Mouse (Mus musculus): Measurements from ENCODE around the gene Gpx1. TPM values are rescaled to one million over a fixed set of nuclear protein-coding genes. Genes with fewer than 3 reads are reported as not detected.
A peak's percentile ranks its signal among the peaks of the same experiment; 100 is the strongest.

The Gpx1 gene
- polyA plus RNA-seq (2014; fragmentation: Nextera tagmentation; extraction: Ambion mirVana) = 463 and 504 TPM in 2 replicates

DNA sequence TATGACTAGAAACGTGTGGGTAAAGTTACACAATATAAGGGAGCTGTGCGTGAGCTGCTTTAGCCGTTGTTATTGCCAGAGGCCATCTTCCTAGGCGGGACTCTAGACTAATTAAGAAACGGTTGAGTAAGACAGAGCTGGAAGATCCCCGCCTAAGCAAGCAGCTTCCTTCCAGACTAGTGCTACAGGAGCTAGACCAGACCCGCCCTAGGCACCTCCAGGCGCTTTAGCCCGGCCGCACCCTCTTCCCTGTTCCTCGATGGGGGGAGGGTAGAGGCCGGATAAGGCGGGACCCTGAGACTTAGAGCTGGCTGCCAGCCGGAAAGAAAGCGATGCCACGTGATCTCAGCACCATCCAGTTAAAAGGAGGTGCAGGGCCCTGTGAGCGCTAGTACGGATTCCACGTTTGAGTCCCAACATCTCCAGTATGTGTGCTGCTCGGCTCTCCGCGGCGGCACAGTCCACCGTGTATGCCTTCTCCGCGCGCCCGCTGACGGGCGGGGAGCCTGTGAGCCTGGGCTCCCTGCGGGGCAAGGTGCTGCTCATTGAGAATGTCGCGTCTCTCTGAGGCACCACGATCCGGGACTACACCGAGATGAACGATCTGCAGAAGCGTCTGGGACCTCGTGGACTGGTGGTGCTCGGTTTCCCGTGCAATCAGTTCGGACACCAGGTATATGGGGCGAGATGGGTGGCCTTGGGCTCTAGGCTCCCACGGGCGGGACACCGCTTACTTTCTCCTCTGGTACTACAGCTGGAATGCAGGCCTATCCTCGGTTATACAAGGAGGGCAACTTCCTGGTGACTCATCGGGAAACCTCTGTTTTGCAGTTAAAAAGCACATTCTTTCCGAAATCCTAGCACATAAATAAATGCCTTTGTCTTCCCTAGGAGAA, at the start of gene Gpx1:
TSS of gene Gpx1 (plus strand) at position 18 of the 896 bp plus-strand sequence.
- ATAC-seq (ENCODE audit: low read depth) = peak; percentile 95
- under 1% methylated on average over 49 of the region's 49 CpGs for WGBS
- no peaks in the 10 kb centered on the region for H3K9me3 ChIP-seq (ENCODE audit: control insufficient read depth, low read length)
- H3K4me3 ChIP-seq (ENCODE audit: low read depth, low read length) = peak within 1 kb of the TSS; percentile 74
- H3K27me3 ChIP-seq (ENCODE audit: control insufficient read depth, insufficient read depth, low read length) = no peaks in the 10 kb centered on the region
- H3K9ac ChIP-seq (replicated peaks; ENCODE audit: low read depth, low read length) = peak within 1 kb of the TSS; percentile 89
- H3K27ac ChIP-seq (ENCODE audit: low read depth, low read length) = peak within 1 kb of the TSS; percentile 89
- H3K4me1 ChIP-seq (ENCODE audit: control insufficient read depth, insufficient read depth, low read length) = peaks cover 15% of the 10 kb centered on the region
- H3K4me2 ChIP-seq (ENCODE audit: low read depth, low read length) = peak within 1 kb of the TSS; percentile 64
- peaks cover 12% of the 10 kb centered on the region; the same call in 1 of the 2 replicates for H3K36me3 ChIP-seq (ENCODE audit: control insufficient read depth, insufficient read depth, low read length)

DNA sequence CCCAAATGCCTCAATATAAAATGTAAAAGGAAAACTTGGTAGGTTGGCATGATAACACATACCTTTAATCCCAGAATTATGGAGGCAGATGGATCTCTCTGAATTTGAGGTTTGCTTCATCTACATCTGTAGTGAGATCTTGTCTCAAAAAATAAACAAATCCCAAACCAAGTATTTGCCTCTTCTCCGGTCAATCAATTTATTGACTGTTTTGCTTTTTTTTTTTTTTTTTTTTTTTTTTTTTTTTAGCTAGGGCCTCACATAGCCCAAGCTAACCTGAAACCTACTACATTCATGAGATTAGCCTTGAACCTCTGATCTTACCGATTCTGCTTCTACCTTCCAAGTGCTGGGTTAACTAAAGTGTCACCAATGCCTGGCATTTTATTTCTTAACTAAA, 49.4 kb upstream of the Gpx1 start:
- peak overlapping the region; percentile 52 for H3K4me2 ChIP-seq (ENCODE audit: low read depth, low read length)
- no peak for ATAC-seq (ENCODE audit: low read depth)
- peak overlapping the region; percentile 91; the same call in 1 of the 2 replicates for H3K27ac ChIP-seq (ENCODE audit: low read depth, low read length)
- H3K27me3 ChIP-seq (ENCODE audit: control insufficient read depth, insufficient read depth, low read length) = no peaks in the 10 kb centered on the region
- no peaks in the 10 kb centered on the region for H3K9me3 ChIP-seq (ENCODE audit: control insufficient read depth, low read length)
- H3K36me3 ChIP-seq (ENCODE audit: control insufficient read depth, insufficient read depth, low read length) = peaks cover 5% of the 10 kb centered on the region; the same call in 1 of the 2 replicates
- H3K4me3 ChIP-seq (ENCODE audit: low read depth, low read length) = peak overlapping the region; percentile 52
- 66% methylated on average over 2 of the region's 2 CpGs for WGBS
- H3K4me1 ChIP-seq (ENCODE audit: control insufficient read depth, insufficient read depth, low read length) = peaks cover 8% of the 10 kb centered on the region; the same call in 1 of the 2 replicates
- H3K9ac ChIP-seq (replicated peaks; ENCODE audit: low read depth, low read length) = peak overlapping the region; percentile 76

DNA sequence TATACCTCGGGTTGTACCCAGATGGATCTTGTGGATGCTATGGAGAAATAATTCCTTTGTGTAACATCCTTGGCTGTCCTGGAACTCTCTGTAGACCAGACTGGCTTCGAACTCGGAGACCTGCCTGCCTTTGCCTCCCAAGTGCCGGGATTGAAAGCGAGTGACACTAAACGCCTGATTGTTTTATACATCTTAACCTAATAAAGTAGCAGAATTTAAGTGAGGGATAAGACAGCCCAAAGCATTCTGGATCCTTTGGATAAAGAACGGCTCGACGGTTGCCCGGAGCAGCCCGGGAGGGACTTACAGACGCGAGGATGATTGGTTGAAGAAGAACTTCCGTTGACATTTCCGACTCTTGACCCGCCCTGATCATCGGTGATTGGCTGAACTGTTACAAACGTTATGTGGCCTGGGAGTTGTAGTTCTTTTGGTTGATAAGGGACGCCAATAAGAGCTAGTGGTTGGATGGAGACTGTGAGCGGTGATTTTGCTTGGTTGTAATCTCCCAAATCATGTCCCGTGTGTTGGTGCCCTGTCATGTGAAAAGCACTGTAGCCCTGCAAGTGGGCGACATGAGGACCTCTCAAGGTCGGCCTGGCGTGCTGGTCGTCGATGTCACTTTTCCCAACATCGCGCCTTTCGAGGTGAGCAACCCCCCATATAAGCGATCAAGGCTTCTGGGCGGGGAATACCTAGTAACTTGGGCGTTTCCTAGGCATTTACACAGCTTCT, 48.5 kb upstream of the Gpx1 start, which contains the start of gene Nicn1:
TSS of gene Nicn1 (plus strand) at position 414 of the 735 bp plus-strand sequence.
- WGBS = under 1% methylated on average over 32 of the region's 32 CpGs
- peak; percentile 96 for ATAC-seq (ENCODE audit: low read depth)
- no peaks in the 10 kb centered on the region for H3K9me3 ChIP-seq (ENCODE audit: control insufficient read depth, low read length)
- H3K4me1 ChIP-seq (ENCODE audit: control insufficient read depth, insufficient read depth, low read length) = peaks cover 8% of the 10 kb centered on the region; the same call in 1 of the 2 replicates
- H3K27me3 ChIP-seq (ENCODE audit: control insufficient read depth, insufficient read depth, low read length) = no peaks in the 10 kb centered on the region
- peak within 1 kb of the TSS; percentile 76 for H3K9ac ChIP-seq (replicated peaks; ENCODE audit: low read depth, low read length)
- H3K4me3 ChIP-seq (ENCODE audit: low read depth, low read length) = peak within 1 kb of the TSS; percentile 52
- peak within 1 kb of the TSS; percentile 91 for H3K27ac ChIP-seq (ENCODE audit: low read depth, low read length)
- H3K36me3 ChIP-seq (ENCODE audit: control insufficient read depth, insufficient read depth, low read length) = peaks cover 13% of the 10 kb centered on the region; the same call in 1 of the 2 replicates
- peak within 1 kb of the TSS; percentile 52 for H3K4me2 ChIP-seq (ENCODE audit: low read depth, low read length)

DNA sequence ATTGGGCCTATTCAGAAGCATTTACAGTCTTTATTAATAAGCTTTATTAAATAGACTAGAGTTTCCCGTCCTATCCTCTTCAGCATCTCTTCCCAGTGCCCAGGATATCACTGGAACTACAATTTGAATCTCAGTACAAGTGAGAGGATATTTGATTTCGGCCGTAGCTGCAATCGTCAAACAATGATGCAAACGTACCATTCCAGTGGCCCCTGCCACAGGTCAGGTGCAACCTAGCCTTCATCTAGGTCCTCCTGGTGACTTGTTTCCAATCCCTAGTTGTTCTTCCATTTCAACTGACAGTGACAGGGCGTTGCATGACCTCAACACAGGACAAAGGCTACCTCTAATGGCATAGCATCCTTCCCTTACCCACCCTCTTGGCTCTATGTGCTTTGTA, 47.9 kb upstream of the Gpx1 start:
- peak overlapping the region; percentile 77 for H3K27ac ChIP-seq (ENCODE audit: low read depth, low read length)
- peak overlapping the region; percentile 52 for H3K4me3 ChIP-seq (ENCODE audit: low read depth, low read length)
- H3K9me3 ChIP-seq (ENCODE audit: control insufficient read depth, low read length) = no peaks in the 10 kb centered on the region
- 45% methylated on average over 6 of the region's 6 CpGs for WGBS
- H3K9ac ChIP-seq (replicated peaks; ENCODE audit: low read depth, low read length) = peak overlapping the region; percentile 76
- H3K27me3 ChIP-seq (ENCODE audit: control insufficient read depth, insufficient read depth, low read length) = no peaks in the 10 kb centered on the region
- peak overlapping the region; percentile 52 for H3K4me2 ChIP-seq (ENCODE audit: low read depth, low read length)
- H3K36me3 ChIP-seq (ENCODE audit: control insufficient read depth, insufficient read depth, low read length) = peaks cover 18% of the 10 kb centered on the region; the same call in 1 of the 2 replicates
- H3K4me1 ChIP-seq (ENCODE audit: control insufficient read depth, insufficient read depth, low read length) = peaks cover 8% of the 10 kb centered on the region; the same call in 1 of the 2 replicates
- no peak for ATAC-seq (ENCODE audit: low read depth)

DNA sequence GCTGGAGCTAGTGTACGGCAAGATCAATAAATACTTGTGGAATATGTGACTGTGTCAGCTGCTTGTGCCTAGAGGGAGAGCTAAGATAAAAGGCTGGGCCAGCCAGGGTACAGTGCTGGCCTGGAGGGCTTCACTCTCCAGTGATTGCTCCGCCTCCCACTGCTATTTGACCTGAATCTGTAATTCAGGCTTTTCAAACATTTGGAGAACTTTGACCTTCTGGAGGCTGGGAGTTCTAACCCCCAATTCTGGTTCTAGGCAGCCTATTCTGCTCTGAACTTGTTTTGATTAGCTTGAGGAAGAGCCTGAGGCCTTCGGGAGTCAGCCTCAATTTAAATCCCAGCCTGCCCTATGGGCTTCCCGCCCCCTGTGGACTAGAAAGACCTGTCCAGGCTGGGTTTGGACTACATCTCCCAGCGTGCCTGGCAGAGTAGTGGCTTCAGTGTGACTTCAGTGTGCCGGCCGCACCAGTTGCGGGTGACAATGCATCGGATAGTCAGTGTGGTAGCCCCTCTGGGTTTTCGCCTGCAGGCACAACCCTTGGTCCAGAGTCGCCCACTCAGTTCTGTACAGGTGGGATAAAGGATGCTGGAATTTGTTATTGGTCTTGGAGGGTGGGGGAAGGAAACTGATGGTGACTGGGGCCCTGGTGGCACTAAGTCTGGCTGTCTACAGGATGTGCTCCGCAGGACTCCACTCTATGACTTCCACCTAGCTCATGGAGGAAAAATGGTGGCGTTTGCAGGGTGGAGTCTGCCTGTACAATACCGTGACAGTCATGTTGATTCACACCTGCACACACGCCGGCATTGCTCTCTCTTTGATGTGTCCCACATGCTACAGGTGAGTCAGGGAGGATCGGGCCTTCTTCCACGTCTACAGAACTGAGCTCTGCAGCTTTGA, 42.0 kb upstream of the Gpx1 start, which contains the start of gene Amt:
TSS of gene Amt (plus strand) at position 401 of the 903 bp plus-strand sequence.
- ATAC-seq (ENCODE audit: low read depth) = peak; percentile 42; the same call in 1 of the 2 replicates
- peak within 1 kb of the TSS; percentile 20; the same call in 1 of the 2 replicates for H3K4me3 ChIP-seq (ENCODE audit: low read depth, low read length)
- H3K27ac ChIP-seq (ENCODE audit: low read depth, low read length) = no peak within 1 kb of the TSS
- H3K9me3 ChIP-seq (ENCODE audit: control insufficient read depth, low read length) = no peaks in the 10 kb centered on the region
- H3K4me1 ChIP-seq (ENCODE audit: control insufficient read depth, insufficient read depth, low read length) = peaks cover 3% of the 10 kb centered on the region; the same call in 1 of the 2 replicates
- no peaks in the 10 kb centered on the region for H3K27me3 ChIP-seq (ENCODE audit: control insufficient read depth, insufficient read depth, low read length)
- 20% methylated on average over 18 of the region's 18 CpGs for WGBS
- peaks cover 32% of the 10 kb centered on the region for H3K36me3 ChIP-seq (ENCODE audit: control insufficient read depth, insufficient read depth, low read length)
- H3K9ac ChIP-seq (replicated peaks; ENCODE audit: low read depth, low read length) = no peak within 1 kb of the TSS
- peak within 1 kb of the TSS; percentile 30 for H3K4me2 ChIP-seq (ENCODE audit: low read depth, low read length)

DNA sequence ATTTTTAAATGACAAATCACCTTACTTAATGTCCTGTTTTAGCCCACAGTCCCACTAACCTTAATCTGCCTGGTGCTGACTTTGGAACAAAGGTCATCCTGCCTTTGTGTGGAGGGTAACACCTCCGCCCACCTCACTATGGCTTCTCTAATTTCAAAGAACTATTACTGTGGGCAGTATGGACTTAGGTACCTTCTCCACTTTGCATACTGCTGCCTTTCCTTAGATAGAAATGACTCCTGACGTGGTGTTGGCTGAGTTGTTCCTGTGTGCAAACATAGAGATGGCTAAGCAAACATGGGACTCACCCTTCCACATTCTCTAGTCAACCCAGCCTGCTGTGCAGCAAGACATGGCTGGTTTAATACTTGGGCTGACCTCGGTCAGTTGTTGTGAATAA, 36.9 kb upstream of the Gpx1 start:
- WGBS = 82% methylated on average over 3 of the region's 3 CpGs
- Histone ChIP-seq H3K36me3 (ENCODE audit: control insufficient read depth, insufficient read depth, low read length) (peaks cover 21% of the 10 kb centered on the region), H3K9ac (replicated peaks; ENCODE audit: low read depth, low read length) (no peak overlapping the region), H3K4me2 (ENCODE audit: low read depth, low read length) (no peak overlapping the region), H3K4me3 (ENCODE audit: low read depth, low read length) (no peak overlapping the region), H3K27me3 (ENCODE audit: control insufficient read depth, insufficient read depth, low read length) (no peaks in the 10 kb centered on the region), H3K27ac (ENCODE audit: low read depth, low read length) (no peak overlapping the region), H3K4me1 (ENCODE audit: control insufficient read depth, insufficient read depth, low read length) (peaks cover 6% of the 10 kb centered on the region; the same call in 1 of the 2 replicates), H3K9me3 (ENCODE audit: control insufficient read depth, low read length) (no peaks in the 10 kb centered on the region)
- no peak for ATAC-seq (ENCODE audit: low read depth)

DNA sequence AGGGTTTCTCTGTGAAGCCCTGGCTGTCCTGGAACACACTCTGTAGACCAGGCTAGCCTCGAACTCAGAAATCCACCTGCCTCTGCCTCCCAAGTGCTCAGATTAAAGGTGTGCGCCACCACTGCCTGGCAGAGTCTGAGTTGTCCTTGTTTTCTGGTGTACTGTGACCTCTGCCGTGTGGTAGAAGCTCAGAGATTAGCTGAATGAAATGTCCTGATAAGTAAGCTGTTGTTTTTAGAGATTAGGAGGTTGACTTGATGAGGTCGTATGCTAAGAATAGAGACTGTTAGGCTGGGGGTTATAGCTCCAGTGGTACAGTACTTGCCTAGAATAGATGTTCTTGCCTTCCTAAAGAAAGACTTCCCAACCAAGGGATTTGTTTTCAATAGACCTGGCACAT, 34.0 kb upstream of the Gpx1 start:
- Histone ChIP-seq H3K4me2 (ENCODE audit: low read depth, low read length) (peak overlapping the region; percentile 73), H3K27me3 (ENCODE audit: control insufficient read depth, insufficient read depth, low read length) (no peaks in the 10 kb centered on the region), H3K4me3 (ENCODE audit: low read depth, low read length) (peak overlapping the region; percentile 90), H3K36me3 (ENCODE audit: control insufficient read depth, insufficient read depth, low read length) (peaks cover 21% of the 10 kb centered on the region), H3K9ac (replicated peaks; ENCODE audit: low read depth, low read length) (peak overlapping the region; percentile 62), H3K27ac (ENCODE audit: low read depth, low read length) (no peak overlapping the region), H3K9me3 (ENCODE audit: control insufficient read depth, low read length) (no peaks in the 10 kb centered on the region), H3K4me1 (ENCODE audit: control insufficient read depth, insufficient read depth, low read length) (peaks cover 28% of the 10 kb centered on the region)
- no peak for ATAC-seq (ENCODE audit: low read depth)
- WGBS = 94% methylated on average over 4 of the region's 4 CpGs

DNA sequence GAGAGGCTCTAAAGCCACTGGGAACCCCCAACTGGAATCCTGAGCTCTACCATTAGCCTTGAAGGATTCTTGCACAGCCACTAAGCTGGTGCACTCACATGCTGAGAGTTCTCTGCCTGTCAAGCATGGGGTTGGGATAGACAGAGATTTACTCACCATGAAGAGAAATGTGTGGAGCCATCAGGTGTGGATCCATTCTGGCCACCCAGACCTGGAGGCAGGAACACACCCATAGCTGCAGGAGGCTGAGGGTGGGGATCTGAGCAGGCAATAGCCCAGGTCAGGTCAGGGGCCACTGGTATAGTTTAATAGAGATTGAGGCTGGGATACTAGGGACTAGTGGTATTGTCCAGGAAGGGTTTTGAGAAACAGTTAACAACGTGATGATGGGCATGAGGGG, 33.5 kb upstream of the Gpx1 start:
- ATAC-seq (ENCODE audit: low read depth) = peak; percentile 0; the same call in 1 of the 2 replicates
- Histone ChIP-seq H3K9ac (replicated peaks; ENCODE audit: low read depth, low read length) (peak overlapping the region; percentile 62), H3K27me3 (ENCODE audit: control insufficient read depth, insufficient read depth, low read length) (no peaks in the 10 kb centered on the region), H3K4me2 (ENCODE audit: low read depth, low read length) (peak overlapping the region; percentile 73), H3K27ac (ENCODE audit: low read depth, low read length) (peak overlapping the region; percentile 77), H3K4me3 (ENCODE audit: low read depth, low read length) (peak overlapping the region; percentile 90), H3K9me3 (ENCODE audit: control insufficient read depth, low read length) (no peaks in the 10 kb centered on the region), H3K4me1 (ENCODE audit: control insufficient read depth, insufficient read depth, low read length) (peaks cover 28% of the 10 kb centered on the region), H3K36me3 (ENCODE audit: control insufficient read depth, insufficient read depth, low read length) (peaks cover 21% of the 10 kb centered on the region)
- WGBS = 4% methylated on average over 1 of the region's 1 CpGs

Data from neural tube, embryonic 14.5 days (tissue).